ENCODE assay signal across 8 mouse cellular contexts in genomic region chr11:3329891-3330451, GRCm38 (mm10). TPM values are rescaled to one million over a fixed set of nuclear protein-coding genes. Genes with fewer than 3 reads are reported as not detected.
DNase-seq lines count a peak whose midpoint lies in the region; ATAC-seq and TF ChIP-seq lines count a peak whose summit lies in the region.

Gene Pik3ip1 (plus strand): TSS chr11:3330401.

- no peaks in the 10 kb centered on the region for H3K36me3 ChIP-seq in kidney, postnatal 0 days (ENCODE audit: insufficient read depth, low read length)
- H3K36me3 ChIP-seq in hindbrain, embryonic 14.5 days (replicated peaks; ENCODE audit: control insufficient read depth, insufficient read depth), result peaks cover 10% of the 10 kb centered on the region; the same call in 1 of the 2 replicates
- no peaks in the 10 kb centered on the region for H3K36me3 ChIP-seq in liver, postnatal 0 days (replicated peaks; ENCODE audit: insufficient read depth, low read length)

- peaks cover 5% of the 10 kb centered on the region for H3K4me1 ChIP-seq in kidney, postnatal 0 days (replicated peaks; ENCODE audit: insufficient read depth, low read length)
- peaks cover 12% of the 10 kb centered on the region for H3K4me1 ChIP-seq in hindbrain, embryonic 14.5 days (replicated peaks; ENCODE audit: control insufficient read depth, insufficient read depth, low read length)
- H3K4me1 ChIP-seq in liver, postnatal 0 days (ENCODE audit: insufficient read depth), result peaks cover 33% of the 10 kb centered on the region

- peak within 1 kb of the TSS; percentile 44 for H3K4me3 ChIP-seq in kidney, postnatal 0 days (replicated peaks; ENCODE audit: low read depth, low read length)
- peak within 1 kb of the TSS; percentile 80 for H3K4me3 ChIP-seq in gastrocnemius, adult 2 months
- peak within 1 kb of the TSS; percentile 68 for H3K4me3 ChIP-seq in hindbrain, embryonic 14.5 days (replicated peaks; ENCODE audit: low read length)
- H3K4me3 ChIP-seq in liver, postnatal 0 days (ENCODE audit: low read depth, low read length), result peak within 1 kb of the TSS; percentile 52

- H3K9ac ChIP-seq in kidney, postnatal 0 days (ENCODE audit: low read depth, low read length), result peak within 1 kb of the TSS; percentile 65
- H3K9ac ChIP-seq in hindbrain, embryonic 14.5 days, result peak within 1 kb of the TSS; percentile 63
- H3K9ac ChIP-seq in liver, postnatal 0 days (replicated peaks), result peak within 1 kb of the TSS; percentile 60

- TF ChIP-seq EP300 in liver, postnatal 0 days (IDR thresholded peaks at IDR 0.05; ENCODE audit: low read depth), result no peak

- H3K27ac ChIP-seq in kidney, postnatal 0 days, result peak within 1 kb of the TSS; percentile 74
- H3K27ac ChIP-seq in gastrocnemius, adult 2 months, result peak within 1 kb of the TSS; percentile 92
- H3K27ac ChIP-seq in hindbrain, embryonic 14.5 days, result peak within 1 kb of the TSS; percentile 70
- H3K27ac ChIP-seq in liver, postnatal 0 days (ENCODE audit: low read depth), result peak within 1 kb of the TSS; percentile 76

- in situ Hi-C loops in Patski (cut with MboI; ENCODE audit: low pct_unique_long_range_greater_than_20kb), result no loop called here

- no peak for TF ChIP-seq CTCF in kidney, postnatal 0 days (IDR thresholded peaks at IDR 0.05; ENCODE audit: low read depth)
- TF ChIP-seq CTCF in Patski (IDR thresholded peaks at IDR 0.05), result no peak
- no peak for TF ChIP-seq CTCF in gastrocnemius, adult 2 months (IDR thresholded peaks at IDR 0.05)
- no peak for TF ChIP-seq CTCF in liver, postnatal 0 days (IDR thresholded peaks at IDR 0.05; ENCODE audit: low read depth)

- intact Hi-C loops in gastrocnemius, adult 2 months (cut with DNase I), result loop anchor here (5.0 kb wide), 1 partner anchor 38 kb away; no protein-coding TSS in a partner anchor

- peak; percentile 10 for DNase-seq in kidney, postnatal 0 days (ENCODE audit: low spot score)
- no peak for DNase-seq in kidney, adult 8-10 months
- no peak for DNase-seq in Patski (ENCODE audit: low read depth, low spot score)
- peak; percentile 49 for DNase-seq in gastrocnemius, adult 2 months
- DNase-seq in hindbrain, embryonic 14.5 days (ENCODE audit: low spot score), result no peak
- no peak for DNase-seq in liver, postnatal 0 days
- no peak for DNase-seq in spleen, postnatal 4 days (ENCODE audit: low spot score in 2 of 2)
- no peak for DNase-seq in cerebellum, adult 8-10 months

- peak within 1 kb of the TSS; percentile 94 for H3K4me2 ChIP-seq in kidney, postnatal 0 days (ENCODE audit: low read length)
- peak within 1 kb of the TSS; percentile 100 for H3K4me2 ChIP-seq in hindbrain, embryonic 14.5 days (replicated peaks)
- H3K4me2 ChIP-seq in liver, postnatal 0 days (ENCODE audit: low read depth, low read length), result peak within 1 kb of the TSS; percentile 80

- H3K27me3 ChIP-seq in kidney, postnatal 0 days (ENCODE audit: insufficient read depth, low read length), result no peaks in the 10 kb centered on the region
- no peaks in the 10 kb centered on the region for H3K27me3 ChIP-seq in Patski
- H3K27me3 ChIP-seq in hindbrain, embryonic 14.5 days (ENCODE audit: control insufficient read depth, insufficient read depth, low read length), result no peaks in the 10 kb centered on the region; the same call in 1 of the 2 replicates
- peaks cover 4% of the 10 kb centered on the region; the same call in 1 of the 2 replicates for H3K27me3 ChIP-seq in liver, postnatal 0 days (ENCODE audit: insufficient read depth, low read length)

- POLR2A ChIA-PET in Patski (lab: Charles Lee), result interaction anchor here (0.6 to 0.7 kb wide), 2 partner anchors 38 to 96 kb away, joined by 3 to 6 read pairs; no protein-coding TSS in a partner anchor

- ATAC-seq in kidney, postnatal 0 days (replicated peaks; ENCODE audit: low FRiP score, low read depth), result no peak
- ATAC-seq in Patski, result no peak
- no peak for ATAC-seq in hindbrain, embryonic 14.5 days (ENCODE audit: low FRiP score)
- no peak for ATAC-seq in liver, postnatal 0 days

- H3K9me3 ChIP-seq in kidney, postnatal 0 days (replicated peaks; ENCODE audit: low read length), result no peaks in the 10 kb centered on the region
- no peaks in the 10 kb centered on the region for H3K9me3 ChIP-seq in hindbrain, embryonic 14.5 days (ENCODE audit: control insufficient read depth, low read length)
- H3K9me3 ChIP-seq in liver, postnatal 0 days (ENCODE audit: low read length), result no peaks in the 10 kb centered on the region

- CTCF ChIA-PET in Patski (lab: Charles Lee), result interaction anchor here (1.0 to 3.7 kb wide), 5 partner anchors 13 to 57 kb away, joined by 3 to 22 read pairs (median 4); no protein-coding TSS in a partner anchor

RNA-seq across cellular contexts. Expression of gene Pik3ip1, which starts in this region (rescaled TPM):
- polyA plus RNA-seq in kidney, postnatal 0 days (2015; fragmentation: Nextera tagmentation; extraction: Ambion mirVana), result 14.8 and 15.0 TPM in 2 replicates
- 24.7 TPM for polyA plus RNA-seq in Patski (2021)
- total RNA-seq in gastrocnemius, adult 2 months (2021), result 10 to 100 TPM; 17.7 to 21.7 TPM
- polyA plus RNA-seq in hindbrain, embryonic 14.5 days (2014; fragmentation: Nextera tagmentation; extraction: Ambion mirVana), result 20.9 and 21.3 TPM in 2 replicates
- 2.4 and 2.5 TPM in 2 replicates for polyA plus RNA-seq in liver, postnatal 0 days (2015; fragmentation: Nextera tagmentation; extraction: Ambion mirVana)

Comparison
In these comparisons a context has a peak if more than half of its experiments do, and no peak if none do; other contexts are left out.
1. DNase-seq: peak in kidney, postnatal 0 days (single experiment) and gastrocnemius, adult 2 months (single experiment); none in kidney, adult 8-10 months (0 of 2), Patski (single experiment), hindbrain, embryonic 14.5 days (single experiment), liver, postnatal 0 days (single experiment), spleen, postnatal 4 days (0 of 2) and cerebellum, adult 8-10 months (single experiment).
2. Peak in every context shown above with its lines, with median percentiles within 50 percentile points of each other: H3K27ac ChIP-seq, H3K4me2 ChIP-seq, H3K4me3 ChIP-seq and H3K9ac ChIP-seq.